Mouse (Mus musculus): Measurements from ENCODE around the gene Cnih2. TPM values are rescaled to one million over a fixed set of nuclear protein-coding genes. Genes with fewer than 3 reads are reported as not detected.

The Cnih2 gene
- polyA plus RNA-seq, 1 experiment from 2014 or later = 2.9 TPM

GRCm38 (mm10) chr19:5052166-5052822, 46.0 kb downstream of the Cnih2 start:
- 0 out of 2 replicates have a peak overlapping the region, but pooled peaks have one; percentile 31 for H3K4me3 ChIP-seq

GRCm38 (mm10) chr19:5051515-5051914, 46.8 kb downstream of the Cnih2 start:
- Histone ChIP-seq H3K9me3 (replicated peaks) (no peaks in the 10 kb centered on the region), H3K27me3 (peaks cover 23% of the 10 kb centered on the region), H3K4me2 (peak overlapping the region; percentile 51), H3K4me1 (replicated peaks) (peaks cover 31% of the 10 kb centered on the region), H3K27ac (0 out of 2 replicates have a peak overlapping the region, but pooled peaks have one; percentile 13), H3K9ac (0 out of 2 replicates have a peak overlapping the region, but pooled peaks have one; percentile 8), H3K4me3 (peak overlapping the region; percentile 31), H3K36me3 (peaks cover 27% of the 10 kb centered on the region; the same call in 1 of the 2 replicates)
- no peak for ATAC-seq (replicated peaks; ENCODE audit: insufficient number of reproducible peaks, insufficient read depth, low FRiP score, low read depth)
- WGBS = 45% methylated on average over 3 of the region's 3 CpGs

More at GRCm38 (mm10) chr19:5052166-5052822, 46.0 kb downstream of the Cnih2 start:
- no peak overlapping the region for H3K27ac ChIP-seq
- H3K4me2 ChIP-seq = peak overlapping the region; percentile 51
- no peaks in the 10 kb centered on the region for H3K9me3 ChIP-seq (replicated peaks)
- H3K27me3 ChIP-seq = peaks cover 23% of the 10 kb centered on the region
- no peak for ATAC-seq (replicated peaks; ENCODE audit: insufficient number of reproducible peaks, insufficient read depth, low FRiP score, low read depth)
- WGBS = 36% methylated on average over 25 of the region's 25 CpGs
- H3K9ac ChIP-seq = no peak overlapping the region
- H3K4me1 ChIP-seq (replicated peaks) = peaks cover 31% of the 10 kb centered on the region
- peaks cover 19% of the 10 kb centered on the region; the same call in 1 of the 2 replicates for H3K36me3 ChIP-seq

DNA sequence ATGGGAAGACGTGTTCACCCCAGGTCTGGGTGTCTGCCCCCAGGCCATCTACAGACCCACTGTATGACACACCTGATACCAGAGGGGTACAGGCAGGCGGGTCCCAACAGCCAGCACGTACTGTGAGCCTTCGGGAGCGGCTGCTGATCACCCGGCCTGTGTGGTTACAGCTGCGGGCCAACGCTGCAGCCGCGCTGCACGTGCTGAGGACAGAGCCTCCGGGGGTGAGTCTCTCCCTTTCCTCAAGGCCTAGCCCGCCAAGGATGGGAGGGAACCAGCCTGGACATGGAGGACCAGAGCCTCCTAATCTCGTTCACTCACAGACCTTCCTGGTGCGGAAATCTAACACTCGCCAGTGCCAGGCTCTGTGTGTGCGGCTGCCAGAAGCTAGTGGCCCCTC, 47.3 kb downstream of the Cnih2 start:
- ATAC-seq (replicated peaks; ENCODE audit: insufficient number of reproducible peaks, insufficient read depth, low FRiP score, low read depth) = peak; percentile 33; the same call in 1 of the 2 replicates
- peak overlapping the region; percentile 31 for H3K4me3 ChIP-seq

GRCm38 (mm10) chr19:5050047-5050905, 48.0 kb downstream of the Cnih2 start, which contains the start of gene Rin1:
Rin1 (plus strand) TSS chr19:5050481.
- H3K27me3 ChIP-seq = peaks cover 23% of the 10 kb centered on the region
- H3K4me1 ChIP-seq (replicated peaks) = peaks cover 28% of the 10 kb centered on the region
- peak; percentile 45 for ATAC-seq (replicated peaks; ENCODE audit: insufficient number of reproducible peaks, insufficient read depth, low FRiP score, low read depth)
- peak within 1 kb of the TSS; percentile 21 for H3K9ac ChIP-seq
- H3K4me3 ChIP-seq = peak within 1 kb of the TSS; percentile 31
- 16% methylated on average over 14 of the region's 14 CpGs for WGBS
- peak within 1 kb of the TSS; percentile 13 for H3K27ac ChIP-seq
- H3K9me3 ChIP-seq (replicated peaks) = no peaks in the 10 kb centered on the region
- peaks cover 29% of the 10 kb centered on the region; the same call in 1 of the 2 replicates for H3K36me3 ChIP-seq
- peak within 1 kb of the TSS; percentile 51 for H3K4me2 ChIP-seq

More for the DNA sequence above, 47.3 kb downstream of the Cnih2 start:
- 10% methylated on average over 17 of the region's 17 CpGs for WGBS
- peaks cover 23% of the 10 kb centered on the region for H3K27me3 ChIP-seq
- peak overlapping the region; percentile 8; the same call in 1 of the 2 replicates for H3K9ac ChIP-seq
- peaks cover 28% of the 10 kb centered on the region for H3K4me1 ChIP-seq (replicated peaks)
- H3K4me2 ChIP-seq = peak overlapping the region; percentile 51
- H3K36me3 ChIP-seq = peaks cover 29% of the 10 kb centered on the region; the same call in 1 of the 2 replicates
- peak overlapping the region; percentile 13; the same call in 1 of the 2 replicates for H3K27ac ChIP-seq
- no peaks in the 10 kb centered on the region for H3K9me3 ChIP-seq (replicated peaks)

- H3K36me3 ChIP-seq = peaks cover 29% of the 10 kb centered on the region; the same call in 1 of the 2 replicates
- 79% methylated on average over 6 of the region's 6 CpGs for WGBS
- H3K9ac ChIP-seq = peak overlapping the region; percentile 21; the same call in 1 of the 2 replicates
- H3K27me3 ChIP-seq = peaks cover 18% of the 10 kb centered on the region
- no peak overlapping the region for H3K4me2 ChIP-seq
- no peaks in the 10 kb centered on the region for H3K9me3 ChIP-seq (replicated peaks)
- no peak overlapping the region for H3K27ac ChIP-seq
- no peak for ATAC-seq (replicated peaks; ENCODE audit: insufficient number of reproducible peaks, insufficient read depth, low FRiP score, low read depth)
- H3K4me3 ChIP-seq = no peak overlapping the region
- peaks cover 28% of the 10 kb centered on the region for H3K4me1 ChIP-seq (replicated peaks)
Observed at GRCm38 (mm10) chr19:5049325-5049724, 49.0 kb downstream of the Cnih2 start.

GRCm38 (mm10) chr19:5048138-5049056, 49.9 kb downstream of the Cnih2 start:
- no peaks in the 10 kb centered on the region for H3K9me3 ChIP-seq (replicated peaks)
- no peak overlapping the region for H3K4me3 ChIP-seq
- no peak overlapping the region for H3K9ac ChIP-seq
- no peak overlapping the region for H3K27ac ChIP-seq
- H3K27me3 ChIP-seq = peaks cover 12% of the 10 kb centered on the region
- 85% methylated on average over 14 of the region's 14 CpGs for WGBS
- H3K4me2 ChIP-seq = no peak overlapping the region
- ATAC-seq (replicated peaks; ENCODE audit: insufficient number of reproducible peaks, insufficient read depth, low FRiP score, low read depth) = no peak
- H3K36me3 ChIP-seq = peaks cover 29% of the 10 kb centered on the region; the same call in 1 of the 2 replicates
- H3K4me1 ChIP-seq (replicated peaks) = peaks cover 28% of the 10 kb centered on the region

- Histone ChIP-seq H3K4me2 (no peak overlapping the region), H3K36me3 (peaks cover 29% of the 10 kb centered on the region; the same call in 1 of the 2 replicates), H3K27me3 (no peaks in the 10 kb centered on the region), H3K9me3 (replicated peaks) (no peaks in the 10 kb centered on the region), H3K27ac (no peak overlapping the region), H3K4me1 (replicated peaks) (peaks cover 21% of the 10 kb centered on the region), H3K9ac (no peak overlapping the region), H3K4me3 (no peak overlapping the region)
- WGBS = 67% methylated on average over 4 of the region's 4 CpGs
- no peak for ATAC-seq (replicated peaks; ENCODE audit: insufficient number of reproducible peaks, insufficient read depth, low FRiP score, low read depth)
Observed at GRCm38 (mm10) chr19:5045531-5045930, 52.8 kb downstream of the Cnih2 start.

Other genes with a start within 250 kb of the Cnih2 start
- gene Ctsf, start 243.4 kb downstream of the Cnih2 start, polyA plus RNA-seq (2015; fragmentation: Nextera tagmentation; extraction: Ambion mirVana) = 37.4 and 42.6 TPM in 2 replicates
- 2.1 and 9.1 TPM in 2 replicates for gene Actn3, start 220.6 kb downstream of the Cnih2 start, polyA plus RNA-seq (2015; fragmentation: Nextera tagmentation; extraction: Ambion mirVana)
- 6.6 and 9.9 TPM in 2 replicates for gene Zdhhc24, start 219.9 kb downstream of the Cnih2 start, polyA plus RNA-seq (2015; fragmentation: Nextera tagmentation; extraction: Ambion mirVana)
- gene Bbs1, start 191.9 kb downstream of the Cnih2 start, polyA plus RNA-seq (2015; fragmentation: Nextera tagmentation; extraction: Ambion mirVana) = 2.2 and 2.7 TPM in 2 replicates
- 63.6 and 84.8 TPM in 2 replicates for gene Dpp3, start 170.2 kb downstream of the Cnih2 start, polyA plus RNA-seq (2015; fragmentation: Nextera tagmentation; extraction: Ambion mirVana)
- gene Peli3, start 155.4 kb downstream of the Cnih2 start, polyA plus RNA-seq (2015; fragmentation: Nextera tagmentation; extraction: Ambion mirVana) = 0.38 and 0.52 TPM in 2 replicates
- 82.6 and 97.3 TPM in 2 replicates for gene Mrpl11, start 136.4 kb downstream of the Cnih2 start, polyA plus RNA-seq (2015; fragmentation: Nextera tagmentation; extraction: Ambion mirVana)
- gene Npas4, start 108.2 kb downstream of the Cnih2 start, polyA plus RNA-seq (2015; fragmentation: Nextera tagmentation; extraction: Ambion mirVana) = 0.10 and 0.23 TPM in 2 replicates
- 8.8 and 11.1 TPM in 2 replicates for gene Slc29a2, start 74.7 kb downstream of the Cnih2 start, polyA plus RNA-seq (2015; fragmentation: Nextera tagmentation; extraction: Ambion mirVana)
- gene B4gat1, start 59.7 kb downstream of the Cnih2 start, polyA plus RNA-seq (2015; fragmentation: Nextera tagmentation; extraction: Ambion mirVana) = 43.1 and 43.6 TPM in 2 replicates
- gene AC124502.3, start 59.6 kb downstream of the Cnih2 start, polyA plus RNA-seq (2015; fragmentation: Nextera tagmentation; extraction: Ambion mirVana) = 1.4 and 1.5 TPM in 2 replicates
- gene Brms1, start 57.2 kb downstream of the Cnih2 start, polyA plus RNA-seq (2015; fragmentation: Nextera tagmentation; extraction: Ambion mirVana) = 23.0 and 31.9 TPM in 2 replicates
- gene Rin1, start 48.0 kb downstream of the Cnih2 start, polyA plus RNA-seq (2015; fragmentation: Nextera tagmentation; extraction: Ambion mirVana) = 1.9 and 3.3 TPM in 2 replicates
- 18.1 and 39.3 TPM in 2 replicates for gene Cd248, start 30.4 kb downstream of the Cnih2 start, polyA plus RNA-seq (2015; fragmentation: Nextera tagmentation; extraction: Ambion mirVana)
- gene Tmem151a, start 13.0 kb downstream of the Cnih2 start, polyA plus RNA-seq (2015; fragmentation: Nextera tagmentation; extraction: Ambion mirVana) = 3.0 and 4.5 TPM in 2 replicates
- gene Yif1a, start 10.0 kb downstream of the Cnih2 start, polyA plus RNA-seq (2015; fragmentation: Nextera tagmentation; extraction: Ambion mirVana) = 82.0 and 92.3 TPM in 2 replicates
- 208 and 236 TPM in 2 replicates for gene Rab1b, start 8.6 kb upstream of the Cnih2 start, polyA plus RNA-seq (2015; fragmentation: Nextera tagmentation; extraction: Ambion mirVana)
- 17.1 and 21.8 TPM in 2 replicates for gene Klc2, start 20.0 kb upstream of the Cnih2 start, polyA plus RNA-seq (2015; fragmentation: Nextera tagmentation; extraction: Ambion mirVana)
- gene Pacs1, start 174.6 kb upstream of the Cnih2 start, polyA plus RNA-seq (2015; fragmentation: Nextera tagmentation; extraction: Ambion mirVana) = 15.1 and 21.6 TPM in 2 replicates
- 195 and 216 TPM in 2 replicates for gene Sf3b2, start 196.9 kb upstream of the Cnih2 start, polyA plus RNA-seq (2015; fragmentation: Nextera tagmentation; extraction: Ambion mirVana)
- 7.3 and 7.7 TPM in 2 replicates for gene Gal3st3, start 199.8 kb upstream of the Cnih2 start, polyA plus RNA-seq (2015; fragmentation: Nextera tagmentation; extraction: Ambion mirVana)
- not detected in 2 replicates for gene Catsper1, start 237.2 kb upstream of the Cnih2 start, polyA plus RNA-seq (2015; fragmentation: Nextera tagmentation; extraction: Ambion mirVana)